Mouse (Mus musculus) bone marrow, adult 2 months (tissue): ENCODE data around the gene Ptx4. TPM values are rescaled to one million over a fixed set of nuclear protein-coding genes. Genes with fewer than 3 reads are reported as not detected.
"Not testable (repeated sequence)": the region's sequence is repeated elsewhere in the genome, so short reads cannot be mapped to it uniquely, and the experiment has no call there.

Experiments used
- H3K27ac ChIP-seq: fragments of 200-500 bp; 2 replicates; pipeline ENCODE4 v1.5.1; 2012; ENCODE audit warnings: low read depth, mild to moderate bottlenecking, control low read depth, inconsistent platforms, low read length; ENCODE audit not compliant: control insufficient read depth, poor library complexity, insufficient read depth
- H3K4me1 ChIP-seq: fragments of 200-500 bp; 2 replicates; pipeline ENCODE4 v1.6.1; 2011; ENCODE audit warnings: low read length; ENCODE audit not compliant: control insufficient read depth, insufficient read depth
- H3K4me3 ChIP-seq: fragments of 200-500 bp; replicated peaks from 2 replicates; pipeline ENCODE3; 2011; ENCODE audit warnings: mild to moderate bottlenecking, low read depth, low read length, control low read depth; ENCODE audit not compliant: control insufficient read depth
- CTCF ChIP-seq: fragments of 200-500 bp; IDR thresholded peaks from 2 replicates; pipeline ENCODE4 v1.5.1; 2011; ENCODE audit warnings: low read length, control low read depth; ENCODE audit not compliant: control insufficient read depth, insufficient read depth
- POLR2A ChIP-seq: fragments of 200-500 bp; IDR thresholded peaks from 2 replicates; pipeline ENCODE4 v1.6.1; 2011; ENCODE audit warnings: low read depth, mild to moderate bottlenecking, control low read depth, low read length, borderline replicate concordance; ENCODE audit not compliant: control insufficient read depth
- WGBS: fragments of 180-500 bp; shearing (Covaris S2); methylation state at CpG from one replicate; pipeline ENCODE4 v1.1.7; 2018; 5-methylcytosine and 5-hydroxymethylcytosine counted together
- polyA plus RNA-seq: library from polyadenylated mRNA; stranded (reverse); fragments of >200 nt; gene quantifications from 2 replicates; pipeline ENCODE4 v1.2.4, GENCODE M21; 2011; ENCODE audit warnings: low replicate concordance; ENCODE audit not compliant: missing spikeins, insufficient read depth, insufficient read length

The Ptx4 gene
- polyA plus RNA-seq, 1 experiment, result 1.4 TPM

GRCm38 (mm10) chr17:25123979-25124378 lies 3.4 kb downstream of the Ptx4 start:
- H3K27ac ChIP-seq, result no peak overlapping the region
- WGBS, result 26% methylated on average over 7 of the region's 7 CpGs
- TF ChIP-seq CTCF, result peak; percentile 58
- TF ChIP-seq POLR2A, result no peak
- H3K4me1 ChIP-seq, result peaks cover 1% of the 10 kb centered on the region
- no peak overlapping the region for H3K4me3 ChIP-seq

DNA sequence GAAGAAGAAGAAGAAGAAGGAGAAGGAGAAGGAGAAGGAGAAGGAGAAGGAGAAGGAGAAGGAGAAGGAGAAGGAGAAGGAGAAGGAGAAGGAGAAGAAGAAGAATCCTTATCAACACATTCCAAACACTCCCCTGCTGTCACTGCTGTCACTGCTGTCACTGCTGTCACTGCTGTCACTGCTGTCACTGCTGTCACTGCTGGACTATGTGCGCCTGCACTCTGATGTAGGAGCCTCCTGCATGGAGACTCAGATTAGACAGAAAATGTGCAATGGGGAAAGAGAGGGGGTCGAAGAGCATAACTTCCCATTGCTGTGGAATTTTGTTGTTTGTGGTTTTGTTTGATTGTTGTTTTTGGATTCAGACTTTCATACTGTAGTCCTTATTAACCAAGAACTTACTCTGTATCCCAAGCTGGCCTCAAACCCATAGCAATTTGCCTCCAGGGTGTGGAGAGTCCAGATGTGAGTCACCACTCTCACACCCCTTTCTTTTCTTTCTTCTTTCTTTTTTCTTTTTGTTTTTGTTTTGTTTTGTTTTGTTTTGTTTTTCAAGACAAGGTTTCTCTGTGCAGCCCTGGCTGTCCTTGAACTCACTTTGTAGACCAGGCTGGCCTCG lies 5.0 kb downstream of the Ptx4 start:
- WGBS, result 75% methylated on average over 3 of the region's 3 CpGs
- H3K27ac ChIP-seq, H3K4me1 ChIP-seq, H3K4me3 ChIP-seq: not testable (repeated sequence)

GRCm38 (mm10) chr17:25127079-25127478 lies 6.5 kb downstream of the Ptx4 start:
- H3K4me3 ChIP-seq, result peak overlapping the region; percentile 9
- H3K27ac ChIP-seq, result peak overlapping the region; percentile 85
- H3K4me1 ChIP-seq, result peaks cover 1% of the 10 kb centered on the region
- no peak for TF ChIP-seq CTCF
- peak; percentile 53; the same call in 1 of the 2 replicates for TF ChIP-seq POLR2A
- 36% methylated on average over 8 of the region's 8 CpGs for WGBS

- peaks cover 1% of the 10 kb centered on the region for H3K4me1 ChIP-seq
- TF ChIP-seq POLR2A, result no peak
- TF ChIP-seq CTCF, result no peak
- H3K27ac ChIP-seq, result peak overlapping the region; percentile 85
- H3K4me3 ChIP-seq, result no peak overlapping the region
- WGBS, result 51% methylated on average over 9 of the region's 9 CpGs
Measured at GRCm38 (mm10) chr17:25127681-25128080, 7.1 kb downstream of the Ptx4 start.

GRCm38 (mm10) chr17:25130060-25130459 lies 9.5 kb downstream of the Ptx4 start:
- TF ChIP-seq POLR2A, result no peak
- no peak for TF ChIP-seq CTCF
- Histone ChIP-seq H3K4me3 (no peak overlapping the region), H3K27ac (no peak overlapping the region), H3K4me1 (peaks cover 4% of the 10 kb centered on the region; the same call in 1 of the 2 replicates)
- 87% methylated on average over 1 of the region's 1 CpGs for WGBS

GRCm38 (mm10) chr17:25133275-25133698 lies 12.7 kb downstream of the Ptx4 start, which contains the start of gene Clcn7:
Gene Clcn7, plus strand, starts transcription at chr17:25133391.
- TF ChIP-seq CTCF, result no peak
- TF ChIP-seq POLR2A, result peak; percentile 79; the same call in 1 of the 2 replicates
- Histone ChIP-seq H3K4me1 (peaks cover 4% of the 10 kb centered on the region; the same call in 1 of the 2 replicates), H3K27ac (peak within 1 kb of the TSS; percentile 43), H3K4me3 (peak within 1 kb of the TSS; percentile 95)
- WGBS, result under 1% methylated on average over 40 of the region's 40 CpGs

GRCm38 (mm10) chr17:25135622-25136021 lies 15.1 kb downstream of the Ptx4 start:
- TF ChIP-seq POLR2A (no peak), CTCF (no peak)
- Histone ChIP-seq H3K27ac (no peak overlapping the region), H3K4me1 (peaks cover 4% of the 10 kb centered on the region; the same call in 1 of the 2 replicates), H3K4me3 (no peak overlapping the region)
- WGBS, result 90% methylated on average over 6 of the region's 6 CpGs

DNA sequence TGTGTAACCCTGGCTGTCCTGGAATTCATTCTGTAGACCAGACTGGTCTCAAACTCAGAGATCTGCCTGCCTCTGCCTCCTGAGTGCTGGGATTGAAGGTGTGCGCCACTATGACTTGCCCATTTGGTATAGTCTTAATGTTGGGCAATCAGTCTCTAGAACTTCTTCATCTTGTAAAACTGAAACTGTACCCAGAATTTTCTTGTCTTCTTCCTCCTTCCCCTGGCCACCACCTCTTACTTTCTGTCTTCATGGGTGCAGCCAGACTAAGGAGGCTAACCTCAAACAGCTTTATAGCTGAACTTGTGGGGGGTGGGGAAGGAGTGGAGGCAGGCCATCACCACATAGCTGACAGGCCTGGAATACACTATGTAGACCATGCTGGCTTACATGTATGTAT lies 18.2 kb downstream of the Ptx4 start:
- 54% methylated on average over 1 of the region's 1 CpGs for WGBS
- Histone ChIP-seq H3K4me1 (peaks cover 3% of the 10 kb centered on the region; the same call in 1 of the 2 replicates), H3K27ac (no peak overlapping the region), H3K4me3 (no peak overlapping the region)
- TF ChIP-seq CTCF, result no peak
- no peak for TF ChIP-seq POLR2A

GRCm38 (mm10) chr17:25139960-25140359 lies 19.4 kb downstream of the Ptx4 start:
- Histone ChIP-seq H3K4me3 (no peak overlapping the region), H3K4me1 (no peaks in the 10 kb centered on the region; the same call in 1 of the 2 replicates), H3K27ac (no peak overlapping the region)
- WGBS, result 65% methylated on average over 4 of the region's 4 CpGs
- TF ChIP-seq POLR2A (no peak), CTCF (no peak)
